Mouse (Mus musculus): ENCODE measurements at regions not wholly inside any gene's neighbourhood (a gene's known extent, or its start where the extent isn't known, plus 50 kb on each side); places are given as distances from the start of the nearest gene placed in this dataset.

GRCm38 (mm10) chr2:50852413-50852919, 296.4 kb downstream of the Rnd3 start:
- TF ChIP-seq USF1 (IDR thresholded peaks at IDR 0.05; ENCODE audit: low read depth) (no peak), POLR2A (IDR thresholded peaks at IDR 0.05; ENCODE audit: insufficient read length, low read depth) (no peak), TCF12 (IDR thresholded peaks at IDR 0.05; ENCODE audit: insufficient read depth, poor library complexity, severe bottlenecking) (no peak), E2F4 (IDR thresholded peaks at IDR 0.05; ENCODE audit: insufficient read depth) (no peak), MYOG (IDR thresholded peaks at IDR 0.05; ENCODE audit: control insufficient read depth in 1 of 3, insufficient read depth in 1 of 3, insufficient read length in 2 of 3, low read depth in 2 of 3) (no peak), POLR2AphosphoS2 (IDR thresholded peaks at IDR 0.05; ENCODE audit: insufficient read length, low read depth) (no peak), MAX (IDR thresholded peaks at IDR 0.05; ENCODE audit: low read depth) (no peak), CEBPB (IDR thresholded peaks at IDR 0.05; ENCODE audit: insufficient read depth, poor library complexity, severe bottlenecking) (no peak), REST (IDR thresholded peaks at IDR 0.05; ENCODE audit: insufficient read depth, insufficient read length) (no peak), SRF (IDR thresholded peaks at IDR 0.05; ENCODE audit: control insufficient read depth, insufficient read length, low read depth) (no peak)

Data from myocyte (in vitro differentiated cells).